Mouse (Mus musculus): ENCODE results near the gene Gm20906. TPM values are rescaled to one million over a fixed set of nuclear protein-coding genes. Genes with fewer than 3 reads are reported as not detected.
"Not testable (repeated sequence)": the region's sequence is repeated elsewhere in the genome, so short reads cannot be mapped to it uniquely, and the experiment has no call there.

Gene Gm20906
- polyA plus RNA-seq (2014; fragmentation: Nextera tagmentation; extraction: Ambion mirVana) = not detected in 2 replicates

DNA sequence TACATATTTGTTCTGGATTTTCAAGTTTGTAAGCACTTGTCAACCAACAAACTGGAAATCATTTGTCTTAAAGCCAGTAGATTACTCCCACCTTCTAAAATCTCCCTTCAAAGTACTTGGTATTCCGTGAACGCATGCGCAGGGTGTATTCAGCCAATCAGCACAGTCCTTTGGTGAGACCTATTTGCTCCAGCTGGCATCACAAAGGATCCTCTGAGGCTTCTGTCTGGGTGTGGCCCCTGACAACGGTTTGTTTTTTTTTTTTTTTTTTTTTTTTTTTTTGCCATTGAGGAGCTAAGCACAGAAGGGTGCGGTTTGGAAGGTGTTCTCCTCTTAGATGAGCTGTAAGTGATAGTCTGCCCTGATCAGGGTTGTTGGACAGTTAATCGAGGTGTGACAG lies at the start of gene Gm20906:
Gene Gm20906, plus strand, starts transcription at position 301 of the 400 bp plus-strand sequence.
- ATAC-seq (ENCODE audit: low FRiP score) = not testable (repeated sequence)

More for the DNA sequence above, at the start of gene Gm20906:
- H3K4me2 ChIP-seq (replicated peaks); H3K9ac ChIP-seq; H3K9me3 ChIP-seq (ENCODE audit: control insufficient read depth, low read length); H3K27ac ChIP-seq; H3K27me3 ChIP-seq (ENCODE audit: control insufficient read depth, insufficient read depth, low read length); H3K36me3 ChIP-seq (replicated peaks; ENCODE audit: control insufficient read depth, insufficient read depth); H3K4me3 ChIP-seq (replicated peaks; ENCODE audit: low read length); DNase-seq (ENCODE audit: low spot score); H3K4me1 ChIP-seq (replicated peaks; ENCODE audit: control insufficient read depth, insufficient read depth, low read length): not testable (repeated sequence)
- WGBS = no CpG with 5 or more reads among the region's 6 CpGs

Data from hindbrain, embryonic 14.5 days (tissue).